Mouse (Mus musculus) thymus, postnatal 0 days (tissue): ENCODE measurements around the gene Neurl1b. TPM values are rescaled to one million over a fixed set of nuclear protein-coding genes. Genes with fewer than 3 reads are reported as not detected.
A peak's percentile ranks its signal among the peaks of the same experiment; 100 is the strongest.

Experiments used
- DNase-seq: peaks from one replicate; pipeline ENCODE4 v3.0.0-alpha.2; 2015; ENCODE audit warnings: low spot score
- polyA plus RNA-seq: library from polyadenylated mRNA; unstranded; fragments of >200 nt; fragmentation: Nextera tagmentation; extraction: Ambion mirVana; gene quantifications from 2 replicates; pipeline ENCODE4 v1.2.1, GENCODE M21; 2015

Neurl1b gene
- polyA plus RNA-seq, 1 experiment from 2014 or later, result 1.3 TPM

GRCm38 (mm10) chr17:26396765-26397164 lies 17.9 kb upstream of the Neurl1b start:
- DNase-seq, result no peak

- DNase-seq, result no peak
These were observed 17.3 kb upstream of the Neurl1b start for GRCm38 (mm10) chr17:26397339-26397738.

GRCm38 (mm10) chr17:26405340-26406100 lies 9.1 kb upstream of the Neurl1b start:
- no peak for DNase-seq

GRCm38 (mm10) chr17:26412967-26413366 lies 1.7 kb upstream of the Neurl1b start:
- no peak for DNase-seq

GRCm38 (mm10) chr17:26414184-26414522 lies 476 bp upstream of the Neurl1b start:
- DNase-seq, result no peak

- peak; percentile 30 for DNase-seq
These were observed 781 bp downstream of the Neurl1b start for GRCm38 (mm10) chr17:26415355-26415865.

- no peak for DNase-seq
These were observed 1.5 kb downstream of the Neurl1b start for GRCm38 (mm10) chr17:26416141-26416540.

- DNase-seq, result no peak
These were observed 3.3 kb downstream of the Neurl1b start for GRCm38 (mm10) chr17:26417770-26418421.

- no peak for DNase-seq
These were observed 6.0 kb downstream of the Neurl1b start for GRCm38 (mm10) chr17:26420491-26421247.

- DNase-seq, result peak; percentile 49
These were observed 6.9 kb downstream of the Neurl1b start for GRCm38 (mm10) chr17:26421561-26421960.

GRCm38 (mm10) chr17:26422390-26422789 lies 7.8 kb downstream of the Neurl1b start:
- DNase-seq, result no peak

- no peak for DNase-seq
These were observed 9.5 kb downstream of the Neurl1b start for GRCm38 (mm10) chr17:26423967-26424641.

- DNase-seq, result no peak
These were observed 10.5 kb downstream of the Neurl1b start for GRCm38 (mm10) chr17:26424973-26425735.

- DNase-seq, result no peak
These were observed 18.7 kb downstream of the Neurl1b start for GRCm38 (mm10) chr17:26433295-26433694.

GRCm38 (mm10) chr17:26437089-26437815 lies 22.6 kb downstream of the Neurl1b start:
- DNase-seq, result no peak

- no peak for DNase-seq
These were observed 24.4 kb downstream of the Neurl1b start for GRCm38 (mm10) chr17:26439001-26439400.

- DNase-seq, result no peak
These were observed 26.4 kb downstream of the Neurl1b start for GRCm38 (mm10) chr17:26441024-26441423.

GRCm38 (mm10) chr17:26442197-26442596 lies 27.6 kb downstream of the Neurl1b start:
- no peak for DNase-seq

- no peak for DNase-seq
These were observed 29.2 kb downstream of the Neurl1b start for GRCm38 (mm10) chr17:26443865-26444264.

GRCm38 (mm10) chr17:26449472-26449871 lies 34.8 kb downstream of the Neurl1b start:
- DNase-seq, result no peak
